Mouse (Mus musculus) c-Kit-positive CD71-positive TER-119-negative erythroid progenitor cells, embryonic 14.5 days (primary cell): Measurements from ENCODE around the gene P2ry6.

Experiments
- DNase-seq: peaks from one replicate; pipeline ENCODE4 v3.0.0-alpha.2; 2013; ENCODE audit warnings: low read depth

P2ry6 gene

DNA sequence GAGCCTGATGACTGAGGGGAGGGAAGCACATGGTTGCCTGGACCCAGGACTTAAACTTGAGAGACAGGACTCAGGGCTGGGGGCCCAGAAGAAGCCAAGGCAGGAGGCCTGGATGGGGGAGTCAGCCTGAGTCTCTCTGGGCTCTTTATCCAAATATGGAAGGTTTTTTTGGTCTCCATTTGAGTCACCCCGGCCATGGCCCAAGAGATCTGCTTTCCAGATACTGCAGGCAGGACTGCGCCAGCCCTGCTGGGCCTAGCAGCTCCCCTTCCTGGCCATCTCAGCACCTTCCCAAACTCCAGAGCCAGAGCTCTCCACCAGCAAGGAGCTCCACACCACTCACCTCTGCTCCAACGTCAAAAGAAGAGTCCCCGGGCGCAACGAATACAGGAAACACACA, 57.9 kb downstream of the P2ry6 start:
- no peak for DNase-seq

DNA sequence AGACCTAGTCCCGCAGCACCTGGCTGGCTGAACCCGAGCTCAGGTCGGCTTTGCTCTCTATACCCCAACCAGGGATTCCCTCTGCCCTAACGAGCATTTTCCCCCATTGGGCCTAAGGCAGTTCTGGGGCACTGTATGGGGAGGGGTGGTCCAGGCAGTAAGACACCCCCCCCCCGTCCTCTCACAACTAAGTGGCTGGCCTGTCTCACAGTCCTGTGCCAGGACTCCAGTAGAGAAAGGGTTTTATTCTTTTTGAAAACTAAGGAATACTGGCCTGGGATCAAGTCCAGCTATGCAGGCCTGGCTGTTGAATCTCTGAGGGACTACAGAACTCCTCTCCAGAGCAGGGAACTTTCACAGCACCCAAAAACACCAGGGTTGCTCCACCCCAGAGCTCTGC, 59.2 kb downstream of the P2ry6 start:
- no peak for DNase-seq

DNA sequence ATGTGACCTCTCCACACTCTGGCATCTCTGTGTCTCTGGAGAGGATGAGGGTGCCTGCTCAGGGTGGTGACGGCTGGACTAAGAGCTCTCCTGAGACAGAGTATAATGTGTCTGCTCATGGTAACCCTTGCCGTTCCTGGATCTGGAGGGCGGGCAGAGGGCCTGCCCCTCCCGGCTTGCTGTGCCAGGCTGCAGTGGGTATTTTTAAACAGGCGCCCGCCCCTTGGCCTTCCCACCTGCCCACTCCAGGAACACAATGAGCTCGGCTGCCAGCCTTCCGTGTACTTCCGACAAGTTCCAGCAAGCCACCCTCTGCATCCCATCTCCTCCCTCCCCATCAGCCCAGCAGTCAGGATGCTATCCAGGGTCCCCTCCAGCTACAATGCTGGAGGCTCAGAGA, 62.7 kb downstream of the P2ry6 start:
- no peak for DNase-seq

DNA sequence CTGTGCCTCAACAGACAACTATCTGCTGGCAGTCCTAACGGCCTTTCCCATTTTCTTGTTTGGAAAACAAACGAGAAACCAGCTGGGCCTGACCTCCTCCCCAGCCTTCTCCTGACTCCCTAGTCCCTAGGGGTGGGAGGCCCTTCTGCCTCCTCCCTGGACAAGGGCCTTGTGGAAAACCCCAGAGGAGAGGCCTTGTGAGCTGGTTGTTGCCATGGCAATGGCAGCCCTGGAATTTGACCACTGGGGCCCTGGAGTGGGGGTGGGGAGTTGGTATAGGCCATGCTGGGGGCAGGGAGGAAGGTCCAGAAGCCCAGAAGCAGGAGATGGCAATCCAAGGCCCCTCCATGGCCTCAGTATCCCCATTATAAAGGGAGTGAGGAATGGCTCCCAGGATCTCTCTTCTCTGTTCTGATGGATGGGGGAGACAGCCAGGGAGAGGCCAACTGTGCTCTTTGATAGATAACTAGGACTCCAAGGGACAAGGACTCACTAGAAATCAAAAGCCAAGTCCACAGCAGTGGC, 63.1 kb downstream of the P2ry6 start:
- no peak for DNase-seq

DNA sequence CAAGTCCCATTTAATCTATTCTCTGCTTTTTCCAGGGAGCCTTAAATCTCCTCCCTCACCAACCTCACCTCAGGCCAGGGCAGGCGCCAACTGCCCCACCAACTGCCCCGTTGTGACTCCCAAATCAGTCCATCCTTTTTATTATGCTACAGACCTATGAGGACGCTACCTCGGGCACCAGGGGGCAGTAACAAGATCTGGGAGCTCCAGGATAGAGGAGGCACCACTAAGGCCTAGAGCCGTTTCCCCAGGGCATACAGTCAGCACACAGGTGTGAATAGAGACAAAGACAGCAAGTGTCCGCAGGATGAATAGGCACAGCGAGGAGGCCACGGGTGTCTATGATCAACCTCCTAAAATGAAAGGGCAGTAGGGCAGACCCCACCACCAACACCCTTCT, 65.9 kb downstream of the P2ry6 start:
- DNase-seq: no peak

DNA sequence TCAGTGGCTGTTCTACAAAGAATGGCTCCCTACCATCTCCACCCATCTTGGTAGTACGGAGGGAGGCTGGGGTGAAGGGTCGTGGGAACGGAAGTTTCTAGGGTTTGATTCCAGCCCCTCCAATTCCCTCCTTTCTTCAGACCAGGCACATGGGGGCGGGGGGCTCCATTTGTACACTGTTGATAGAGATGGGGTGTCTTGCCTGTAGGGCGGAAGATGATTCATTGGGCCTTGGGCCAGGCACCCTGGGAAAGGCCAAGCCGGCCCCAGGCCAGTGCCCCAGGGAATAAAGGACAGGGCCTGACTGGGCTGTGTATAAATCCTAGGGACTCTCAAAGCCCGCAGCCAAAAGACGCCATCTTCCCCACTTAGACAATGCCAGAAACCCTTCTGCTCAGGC, 66.4 kb downstream of the P2ry6 start:
- no peak for DNase-seq

DNA sequence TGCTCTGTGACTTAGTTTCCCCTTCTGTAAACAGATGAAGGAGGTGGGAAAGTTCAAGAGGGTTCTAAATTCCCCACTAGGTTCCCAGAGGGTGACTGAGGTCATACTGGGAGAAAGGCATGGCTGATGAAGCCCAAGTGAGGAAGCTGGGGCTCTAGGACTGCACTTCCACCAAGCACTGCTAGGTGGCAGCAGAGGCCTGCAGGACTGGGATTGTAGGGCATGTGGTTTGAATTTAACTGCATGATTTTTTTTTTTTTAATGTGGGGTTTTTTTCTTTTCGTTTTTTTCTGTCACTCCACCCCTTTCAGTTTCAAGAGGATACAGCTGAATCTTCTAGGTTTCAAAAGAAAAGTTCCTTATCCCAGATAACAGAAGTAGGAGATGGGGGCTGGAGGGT, 67.2 kb downstream of the P2ry6 start:
- peak; percentile 50 for DNase-seq

DNA sequence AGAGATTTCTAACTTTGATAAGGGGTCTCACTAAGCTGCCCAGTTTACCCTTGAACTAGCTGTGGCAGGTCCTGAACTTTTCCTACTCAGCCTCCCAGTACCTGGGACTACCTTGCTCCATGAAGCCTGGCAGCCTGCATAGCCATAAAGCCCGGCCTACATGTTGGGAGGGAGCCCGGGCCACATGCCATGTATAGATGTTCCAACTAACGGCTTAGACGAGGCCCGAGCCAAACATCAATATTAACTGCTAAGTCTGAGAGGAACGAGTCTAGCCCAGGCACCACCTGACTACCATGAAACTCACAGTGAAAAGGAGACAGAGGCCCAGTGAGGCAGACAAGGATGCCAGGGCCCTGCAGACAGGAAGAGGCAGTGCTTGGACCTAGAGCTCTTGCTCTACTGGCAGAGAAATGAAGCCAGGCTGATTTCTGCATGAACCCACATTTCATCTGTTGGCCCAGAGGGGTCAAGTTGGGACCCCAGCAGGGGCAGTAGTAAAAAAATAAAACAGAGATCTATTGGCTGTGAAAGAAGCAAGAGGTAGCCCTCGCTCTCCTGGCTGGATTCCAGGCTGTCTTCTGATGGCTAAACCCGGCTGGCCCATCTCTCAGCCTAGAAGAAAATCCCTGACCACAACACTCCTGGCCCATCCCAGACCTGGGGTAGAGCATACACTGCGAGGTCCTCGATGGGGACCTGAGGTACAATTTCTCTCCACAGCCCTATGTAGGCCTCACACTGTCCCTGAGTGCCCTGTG, 68.2 kb downstream of the P2ry6 start:
- DNase-seq: no peak

DNA sequence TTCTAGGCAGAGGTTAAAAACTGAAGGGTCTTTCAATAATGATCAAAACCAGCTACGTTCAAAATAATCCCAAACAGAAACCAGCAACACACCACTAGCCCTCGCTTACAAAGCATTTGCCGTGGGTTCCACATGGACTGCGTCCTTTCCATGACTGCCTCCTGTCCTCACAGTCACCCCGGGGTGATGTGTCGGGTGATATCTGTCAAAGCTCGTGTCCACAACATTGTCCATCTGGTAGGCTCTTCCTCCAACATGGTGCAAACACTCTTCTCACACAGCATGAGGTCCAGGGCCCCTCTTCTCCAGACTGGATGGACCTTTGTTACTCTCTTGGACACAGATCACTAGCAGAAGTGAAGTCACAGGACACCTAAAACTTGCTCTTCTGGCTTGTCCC, 69.4 kb downstream of the P2ry6 start:
- DNase-seq: no peak

DNA sequence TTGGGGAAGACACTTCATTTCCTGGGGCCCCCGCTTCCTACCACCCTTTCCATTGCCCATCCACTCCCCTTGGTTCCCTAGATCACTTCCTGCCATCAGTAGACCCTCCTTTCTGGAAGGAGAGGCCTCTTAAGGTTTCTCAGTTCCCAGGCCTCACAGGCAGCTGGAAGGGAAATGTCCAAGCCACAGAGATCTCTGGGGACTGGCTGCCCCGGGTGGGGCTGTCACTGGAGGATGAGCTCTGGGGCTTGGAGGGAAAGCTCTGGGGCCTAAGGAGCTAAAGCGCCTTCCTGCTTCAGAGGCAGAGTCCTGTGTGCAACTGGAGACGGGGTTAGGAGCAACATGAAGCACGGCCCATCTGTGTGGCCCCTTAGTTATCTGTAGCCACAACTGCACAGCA, 69.8 kb downstream of the P2ry6 start:
- DNase-seq: no peak

DNA sequence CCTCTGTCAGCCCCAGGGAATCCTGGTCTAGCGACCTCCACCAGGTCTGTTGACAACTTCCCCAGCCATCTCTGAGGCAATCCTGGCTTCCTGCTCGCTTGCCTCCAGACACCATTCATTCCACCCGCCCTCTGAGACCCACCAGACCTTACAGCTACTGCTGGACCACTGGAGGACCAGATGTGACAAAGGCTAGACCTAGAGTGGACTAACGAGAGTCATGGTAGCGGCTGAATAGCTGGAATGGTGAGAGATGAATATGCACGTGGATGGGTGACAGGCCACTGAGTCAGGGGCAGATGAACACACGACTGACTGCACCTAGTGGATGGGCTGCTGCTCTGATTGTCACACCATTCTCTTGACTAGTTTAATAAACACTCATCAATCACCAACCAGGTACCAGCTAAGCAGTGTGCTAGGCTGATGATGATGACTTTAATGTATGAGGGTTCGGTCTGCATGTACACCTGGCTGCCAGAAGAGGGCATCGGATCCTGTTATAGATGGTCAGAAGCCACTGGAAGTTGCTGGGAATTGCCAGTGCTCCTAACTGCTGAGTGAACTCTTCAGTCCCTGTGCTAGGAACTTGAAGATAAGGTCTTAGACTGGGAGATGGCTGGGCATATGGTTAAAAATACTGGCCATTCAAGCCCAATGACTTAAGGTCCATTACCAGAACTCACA, 71.9 kb downstream of the P2ry6 start:
- DNase-seq: no peak

DNA sequence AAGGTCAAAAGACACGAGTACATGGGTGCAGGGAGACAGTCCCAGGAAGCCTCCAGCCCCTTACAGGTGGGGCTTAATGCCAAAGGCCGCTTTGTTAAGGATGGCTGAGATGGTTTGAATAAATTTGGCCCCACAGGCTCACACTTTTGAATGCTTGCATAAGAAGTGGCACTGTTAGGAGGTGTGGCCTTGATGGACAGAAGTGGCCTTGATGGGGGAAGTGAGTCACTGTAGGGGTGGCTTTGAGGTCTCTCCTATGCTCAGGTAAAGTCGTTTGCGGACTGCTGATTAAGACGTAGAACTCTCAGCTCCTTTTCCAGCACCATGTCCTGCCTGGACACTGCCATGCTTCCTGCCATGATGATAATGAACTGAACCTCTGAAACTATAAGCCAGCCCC, 76.6 kb downstream of the P2ry6 start:
- DNase-seq: no peak

DNA sequence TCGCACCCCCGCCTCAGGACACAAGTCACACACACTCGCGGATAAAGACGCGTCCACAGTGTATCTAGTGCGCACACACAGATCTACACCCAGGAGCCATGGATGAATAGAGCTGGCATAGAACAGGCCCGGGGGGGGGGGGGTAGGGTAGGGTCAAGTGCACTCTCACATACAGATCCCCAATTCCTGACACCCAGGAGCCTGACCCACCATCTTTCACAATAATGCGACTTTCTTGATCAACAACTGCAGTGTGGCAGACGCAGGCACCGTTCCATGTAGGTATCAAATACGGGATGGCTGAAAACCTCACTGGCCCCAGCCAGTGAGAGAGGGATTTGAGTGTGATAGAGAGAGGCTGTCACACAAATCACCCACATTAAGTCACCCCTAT, 79.6 kb downstream of the P2ry6 start:
- no peak for DNase-seq

DNA sequence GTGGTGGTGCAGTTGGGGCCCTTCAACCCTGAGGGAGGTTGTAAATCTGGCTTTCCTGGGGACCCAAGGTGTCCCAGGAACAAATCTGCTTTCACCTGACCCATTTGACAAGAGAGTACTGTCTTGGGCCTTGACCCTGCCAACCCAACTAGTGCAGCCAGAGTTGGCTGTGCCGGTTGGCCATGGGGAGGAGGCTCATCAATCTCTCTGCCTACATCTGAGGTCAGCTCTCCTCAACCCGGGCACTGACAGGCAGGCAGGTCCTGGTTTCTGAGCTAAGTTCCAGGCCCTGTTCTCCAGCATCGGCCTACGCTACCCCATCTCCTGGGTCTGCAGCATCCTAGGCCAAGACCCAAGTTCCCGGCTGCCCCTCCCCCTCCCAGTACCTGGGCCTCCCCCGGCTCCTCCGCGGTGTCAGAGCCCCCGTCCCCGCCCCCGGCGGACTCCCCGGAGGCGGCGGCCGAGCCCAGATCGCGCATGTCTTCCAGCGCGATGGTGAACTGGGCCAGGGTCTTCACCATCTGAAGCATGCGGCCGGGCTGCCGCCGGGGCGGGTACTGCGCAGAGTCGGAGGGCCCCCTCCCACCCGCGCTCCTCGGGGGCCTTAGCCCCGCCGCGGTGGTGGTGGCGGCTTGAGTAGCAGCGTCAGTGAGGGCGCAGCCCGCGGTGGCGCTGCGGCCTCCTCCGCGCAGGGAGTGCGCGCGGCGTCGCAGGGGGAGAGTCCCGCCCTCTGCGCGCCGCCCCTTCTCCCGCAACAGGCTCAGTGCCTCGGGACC, 80.2 kb downstream of the P2ry6 start:
- DNase-seq: no peak

DNA sequence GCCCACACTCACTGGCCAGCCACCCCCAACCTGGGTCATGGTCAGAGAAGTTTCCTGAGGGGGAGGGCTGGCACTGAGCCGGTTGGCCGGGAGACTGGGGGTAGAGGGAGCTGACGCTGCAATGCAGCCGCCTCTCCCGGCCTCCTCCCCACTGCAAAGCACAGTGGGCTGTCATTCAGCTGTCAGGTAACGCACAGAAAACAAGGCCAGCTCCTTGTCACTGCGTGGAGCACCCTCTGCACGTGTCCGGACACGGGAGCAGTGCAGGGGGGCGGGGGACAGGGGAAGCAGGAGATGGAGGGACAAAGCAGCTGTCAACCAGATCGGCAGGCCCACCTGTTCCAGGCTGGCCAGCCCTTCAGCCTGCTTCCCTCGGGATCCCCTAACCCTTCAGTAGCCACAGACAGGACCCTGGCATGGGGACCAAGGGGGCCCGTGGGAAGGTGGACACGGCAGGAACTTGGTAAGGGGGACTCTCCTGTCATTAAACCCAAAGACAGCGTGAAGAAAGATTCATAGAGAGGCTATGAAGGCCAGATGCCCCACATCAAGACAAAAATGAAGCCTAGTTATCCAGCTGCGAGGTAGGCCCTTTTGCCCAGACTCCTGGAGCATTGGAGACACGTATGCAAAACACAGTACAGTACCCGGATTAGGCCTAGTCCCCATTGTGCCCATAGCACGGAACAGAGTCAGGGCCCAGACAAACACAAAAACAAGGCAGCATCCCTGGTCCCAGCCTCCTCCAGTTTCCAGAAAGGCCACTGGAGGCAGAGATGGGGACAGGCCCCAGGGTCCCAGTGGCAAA, 81.0 kb downstream of the P2ry6 start:
- no peak for DNase-seq
